In genomic region chr1:37430297-37430840, GRCm38 (mm10) we compare ENCODE assay signal across 8 mouse cellular contexts. TPM values are rescaled to one million over a fixed set of nuclear protein-coding genes. Genes with fewer than 3 reads are reported as not detected.
DNase-seq lines count a peak whose midpoint lies in the region; ATAC-seq and TF ChIP-seq lines count a peak whose summit lies in the region.

No protein-coding gene starts in this region.

- no peaks in the 10 kb centered on the region for H3K27me3 ChIP-seq in lung, embryonic 14.5 days (ENCODE audit: insufficient read depth, low read length)
- no peaks in the 10 kb centered on the region for H3K27me3 ChIP-seq in embryonic facial prominence, embryonic 13.5 days
- no peaks in the 10 kb centered on the region for H3K27me3 ChIP-seq in kidney, embryonic 14.5 days (ENCODE audit: control insufficient read depth, insufficient read depth, low read length)

- H3K4me3 ChIP-seq in lung, embryonic 14.5 days (ENCODE audit: low read depth, low read length) = peak overlapping the region; percentile 88
- H3K4me3 ChIP-seq in embryonic facial prominence, embryonic 13.5 days = peak overlapping the region; percentile 97
- H3K4me3 ChIP-seq in kidney, embryonic 14.5 days (ENCODE audit: low read length) = peak overlapping the region; percentile 79
- H3K4me3 ChIP-seq in macrophage (ENCODE audit: inconsistent target) = peak overlapping the region; percentile 86

- H3K9ac ChIP-seq in lung, embryonic 14.5 days = peak overlapping the region; percentile 83
- peak overlapping the region; percentile 94 for H3K9ac ChIP-seq in embryonic facial prominence, embryonic 13.5 days
- H3K9ac ChIP-seq in kidney, embryonic 14.5 days (ENCODE audit: low read depth, low read length) = peak overlapping the region; percentile 76

- H3K27ac ChIP-seq in lung, embryonic 14.5 days (ENCODE audit: low read depth) = peak overlapping the region; percentile 83
- H3K27ac ChIP-seq in embryonic facial prominence, embryonic 13.5 days = peak overlapping the region; percentile 75
- H3K27ac ChIP-seq in kidney, embryonic 14.5 days (ENCODE audit: low read depth, low read length) = peak overlapping the region; percentile 20; the same call in 1 of the 2 replicates
- H3K27ac ChIP-seq in macrophage = no peak overlapping the region

- H3K79me2 ChIP-seq in macrophage (ENCODE audit: inconsistent target) = peaks cover 86% of the 10 kb centered on the region

- H3K4me1 ChIP-seq in lung, embryonic 14.5 days (ENCODE audit: insufficient read depth) = 0 out of 2 replicates have a peak, but pooled peaks cover 3% of the 10 kb centered on the region
- peaks cover 32% of the 10 kb centered on the region for H3K4me1 ChIP-seq in embryonic facial prominence, embryonic 13.5 days
- peaks cover 13% of the 10 kb centered on the region; the same call in 1 of the 2 replicates for H3K4me1 ChIP-seq in kidney, embryonic 14.5 days (ENCODE audit: control insufficient read depth, insufficient read depth, low read length)

- peak; percentile 51; the same call in 1 of the 2 replicates for ATAC-seq in lung, embryonic 14.5 days (ENCODE audit: insufficient read depth)
- peak; percentile 41; the same call in 1 of the 2 replicates for ATAC-seq in embryonic facial prominence, embryonic 13.5 days (ENCODE audit: insufficient number of reproducible peaks, insufficient read depth, low FRiP score, low TSS enrichment, low read depth)
- peak; percentile 22; the same call in 1 of the 2 replicates for ATAC-seq in kidney, embryonic 14.5 days (ENCODE audit: low FRiP score, low TSS enrichment)

- H3K9me3 ChIP-seq in lung, embryonic 14.5 days (ENCODE audit: low read depth, low read length) = no peaks in the 10 kb centered on the region
- H3K9me3 ChIP-seq in embryonic facial prominence, embryonic 13.5 days = no peaks in the 10 kb centered on the region
- H3K9me3 ChIP-seq in kidney, embryonic 14.5 days (ENCODE audit: control insufficient read depth, low read length) = no peaks in the 10 kb centered on the region

- DNase-seq in lung, embryonic 14.5 days = no peak
- no peak for DNase-seq in lung, postnatal 14 days
- no peak for DNase-seq in layer of hippocampus, adult 11-12 months (ENCODE audit: low spot score)
- DNase-seq in ovary, postnatal 36 days (ENCODE audit: low spot score) = no peak
- no peak for DNase-seq in gastrocnemius, postnatal 25 days

- peaks cover 34% of the 10 kb centered on the region for H3K36me3 ChIP-seq in lung, embryonic 14.5 days (ENCODE audit: insufficient read depth)
- H3K36me3 ChIP-seq in embryonic facial prominence, embryonic 13.5 days = peaks cover 47% of the 10 kb centered on the region
- H3K36me3 ChIP-seq in kidney, embryonic 14.5 days (ENCODE audit: control insufficient read depth, insufficient read depth, low read length) = peaks cover 31% of the 10 kb centered on the region
- H3K36me3 ChIP-seq in macrophage (ENCODE audit: inconsistent target) = peaks cover 40% of the 10 kb centered on the region

- peak overlapping the region; percentile 69 for H3K4me2 ChIP-seq in lung, embryonic 14.5 days
- H3K4me2 ChIP-seq in embryonic facial prominence, embryonic 13.5 days = peak overlapping the region; percentile 78
- peak overlapping the region; percentile 89 for H3K4me2 ChIP-seq in kidney, embryonic 14.5 days (replicated peaks; ENCODE audit: low read depth, low read length)

- WGBS in lung, embryonic 14.5 days = under 1% methylated on average over 40 of the region's 40 CpGs
- WGBS in embryonic facial prominence, embryonic 13.5 days = 2% methylated on average over 40 of the region's 40 CpGs
- WGBS in kidney, embryonic 14.5 days = 2% methylated on average over 40 of the region's 40 CpGs
- 3% methylated on average over 40 of the region's 40 CpGs for WGBS in macrophage (ENCODE audit: missing documents)

- TF ChIP-seq CTCF in lung, embryonic 14.5 days (IDR thresholded peaks at IDR 0.05; ENCODE audit: low read depth) = no peak

RNA-seq across cellular contexts. Expression of gene Unc50, which starts 0.4 kb away (rescaled TPM):
- 129 and 135 TPM in 2 replicates for polyA plus RNA-seq in lung, embryonic 14.5 days (2014; fragmentation: Nextera tagmentation; extraction: Ambion mirVana)
- polyA plus RNA-seq in embryonic facial prominence, embryonic 13.5 days (2015; fragmentation: Nextera tagmentation; extraction: Ambion mirVana) = 138 and 144 TPM in 2 replicates
- polyA plus RNA-seq in kidney, embryonic 14.5 days (2014; fragmentation: Nextera tagmentation; extraction: Ambion mirVana) = 143 and 147 TPM in 2 replicates
- total RNA-seq in macrophage (2018; cell fraction: chromatin; rRNA removed) = 10 to 100 TPM; 15.0 to 56.2 (median 35.4) TPM
- total RNA-seq in macrophage (2018; cell fraction: cytosol; rRNA removed) = 10 to 100 TPM; 42.6 to 67.6 (median 58.4) TPM
- total RNA-seq in macrophage (2018; cell fraction: nucleus; rRNA removed) = 10 to 100 TPM; 30.4 to 72.7 (median 54.5) TPM
- polyA plus RNA-seq in macrophage (2018) = 36.9 to 85.7 TPM (median 64.5 TPM) in 3 replicates
- 10 to 100 TPM; 13.8 to 17.4 TPM for total RNA-seq in gastrocnemius, postnatal 25 days (2021)

RNA-seq across cellular contexts. Expression of gene Coa5, which starts 0.5 kb away (rescaled TPM):
- 49.5 and 51.6 TPM in 2 replicates for polyA plus RNA-seq in lung, embryonic 14.5 days (2014; fragmentation: Nextera tagmentation; extraction: Ambion mirVana)
- 48.1 and 50.0 TPM in 2 replicates for polyA plus RNA-seq in embryonic facial prominence, embryonic 13.5 days (2015; fragmentation: Nextera tagmentation; extraction: Ambion mirVana)
- polyA plus RNA-seq in kidney, embryonic 14.5 days (2014; fragmentation: Nextera tagmentation; extraction: Ambion mirVana) = 29.4 and 58.5 TPM in 2 replicates
- 10 to 100 TPM in 20 of 26 experiments, 1 to 10 TPM in 6; 2.9 to 61.7 (median 24.6) TPM for total RNA-seq in macrophage (2018; cell fraction: chromatin; rRNA removed)
- total RNA-seq in macrophage (2018; cell fraction: cytosol; rRNA removed) = 100 to 1,000 TPM in 14 of 26 experiments, 10 to 100 TPM in 12; 76.3 to 241 (median 141) TPM
- total RNA-seq in macrophage (2018; cell fraction: nucleus; rRNA removed) = 100 to 1,000 TPM in 11 of 26 experiments, 10 to 100 TPM in 15; 13.4 to 162 (median 73.2) TPM
- polyA plus RNA-seq in macrophage (2018) = 65.7 to 107 TPM (median 99.8 TPM) in 3 replicates
- total RNA-seq in gastrocnemius, postnatal 25 days (2021) = 100 to 1,000 TPM in 1 of 2 experiments, 10 to 100 TPM in 1; 93.4 to 112 TPM
